Comparison of ENCODE assay signal across 1 mouse cellular context in genomic region chr6:115823850-115824464, GRCm38 (mm10).
TF ChIP-seq lines count a peak whose summit lies in the region.

No protein-coding gene starts in this region.

TF ChIP-seq in CH12.LX, 34 proteins besides CTCF, POLR2A, EP300 and RAD21:
- peak; percentile 53; the same call in 1 of the 2 replicates for TF ChIP-seq NELFE (IDR thresholded peaks at IDR 0.05; ENCODE audit: low read depth, low read length)
- TF ChIP-seq SIN3A (IDR thresholded peaks at IDR 0.05; ENCODE audit: low read length), result peak; percentile 33; the same call in 1 of the 2 replicates
- peak; percentile 20; the same call in 1 of the 2 replicates for TF ChIP-seq TCF12 (IDR thresholded peaks at IDR 0.05; ENCODE audit: low read depth, low read length)
- 0 out of 2 replicates have a peak, but pooled peaks have one; percentile 41 for TF ChIP-seq RCOR1 (conservative IDR thresholded peaks at IDR 0.05; ENCODE audit: low read depth, low read length)
- TF ChIP-seq MAX (IDR thresholded peaks at IDR 0.05; ENCODE audit: low read length), result peak; percentile 73; the same call in 1 of the 2 replicates
- 0 out of 2 replicates have a peak, but pooled peaks have one; percentile 13 for TF ChIP-seq NRF1 (IDR thresholded peaks at IDR 0.05; ENCODE audit: low read depth, low read length)
- 0 out of 2 replicates have a peak, but pooled peaks have one; percentile 21 for TF ChIP-seq IRF4 (IDR thresholded peaks at IDR 0.05; ENCODE audit: low read depth, low read length)
- peak; percentile 8; the same call in 1 of the 2 replicates for TF ChIP-seq MXI1 (IDR thresholded peaks at IDR 0.05; ENCODE audit: low read depth, low read length)
- 0 out of 2 replicates have a peak, but pooled peaks have one; percentile 67 for TF ChIP-seq TBP (conservative IDR thresholded peaks at IDR 0.05; ENCODE audit: low read depth, low read length)
- TF ChIP-seq MYC (IDR thresholded peaks at IDR 0.05; ENCODE audit: low read depth, low read length), result peak; percentile 93
- peak; percentile 83 for TF ChIP-seq SMC3 (IDR thresholded peaks at IDR 0.05; ENCODE audit: low read depth, low read length)
